In the genomic region with DNA sequence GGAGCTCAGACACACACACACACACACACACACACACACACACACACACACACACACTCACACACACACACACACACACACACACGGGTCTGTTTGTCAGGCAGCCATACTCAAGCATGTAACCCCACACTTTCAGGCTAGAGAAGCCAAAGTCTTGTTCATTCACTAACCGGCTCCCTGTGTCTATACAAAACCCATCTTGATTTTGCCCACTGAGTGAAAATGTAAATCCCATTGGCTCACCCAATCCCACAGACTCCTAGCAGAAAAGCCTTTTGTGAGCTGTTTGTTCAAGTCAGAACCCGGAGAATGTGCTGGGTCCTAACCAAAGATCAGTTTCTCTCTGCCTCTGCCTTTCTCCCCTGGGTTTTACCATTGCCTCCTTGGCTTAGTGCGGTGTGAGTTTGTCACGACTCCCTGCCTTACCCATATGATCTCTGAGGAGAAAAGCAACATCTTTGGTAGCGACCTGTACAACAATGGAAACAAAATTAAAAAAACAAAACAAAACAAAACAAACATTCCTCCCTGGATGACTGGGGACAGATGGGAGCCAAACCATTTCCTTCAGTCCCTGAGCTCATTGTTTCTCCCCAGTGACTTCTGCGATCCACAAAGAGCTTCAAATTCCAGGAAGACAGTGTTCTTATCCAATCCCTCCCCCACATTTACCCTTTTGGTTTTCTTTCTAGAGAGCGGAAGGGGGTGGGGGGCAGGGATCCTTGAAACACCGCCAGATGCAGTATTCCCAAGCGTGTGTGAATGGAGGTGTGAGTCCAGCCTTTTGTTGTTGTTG, we compare ENCODE assay signal across 8 mouse cellular contexts. TPM values are rescaled to one million over a fixed set of nuclear protein-coding genes. Genes with fewer than 3 reads are reported as not detected.
DNase-seq lines count a peak whose midpoint lies in the region; ATAC-seq and TF ChIP-seq lines count a peak whose summit lies in the region.

No protein-coding gene starts in this region.

- no peaks in the 10 kb centered on the region for H3K27me3 ChIP-seq in ES-Bruce4 (ENCODE audit: control insufficient read depth, insufficient read depth, low read length, poor library complexity, severe bottlenecking)
- H3K27me3 ChIP-seq in embryonic facial prominence, embryonic 13.5 days: no peaks in the 10 kb centered on the region
- H3K27me3 ChIP-seq in hindbrain, embryonic 12.5 days: no peaks in the 10 kb centered on the region
- no peaks in the 10 kb centered on the region for H3K27me3 ChIP-seq in lung, postnatal 0 days (replicated peaks; ENCODE audit: insufficient read depth, low read length)

- no peaks in the 10 kb centered on the region for H3K4me1 ChIP-seq in ES-Bruce4 (ENCODE audit: control insufficient read depth, insufficient read depth, low read length)
- peaks cover 10% of the 10 kb centered on the region for H3K4me1 ChIP-seq in embryonic facial prominence, embryonic 13.5 days
- H3K4me1 ChIP-seq in hindbrain, embryonic 12.5 days: peaks cover 4% of the 10 kb centered on the region
- H3K4me1 ChIP-seq in lung, postnatal 0 days (ENCODE audit: insufficient read depth, low read depth, low read length): peaks cover 5% of the 10 kb centered on the region; the same call in 1 of the 2 replicates

- peak overlapping the region; percentile 47 for H3K4me2 ChIP-seq in embryonic facial prominence, embryonic 13.5 days
- peak overlapping the region; percentile 41 for H3K4me2 ChIP-seq in hindbrain, embryonic 12.5 days (replicated peaks)
- H3K4me2 ChIP-seq in lung, postnatal 0 days (replicated peaks; ENCODE audit: low read depth, low read length): peak overlapping the region; percentile 17; the same call in 1 of the 2 replicates

- peak overlapping the region; percentile 62 for H3K4me3 ChIP-seq in ES-Bruce4 (ENCODE audit: low read depth, low read length)
- peak overlapping the region; percentile 20; the same call in 1 of the 2 replicates for H3K4me3 ChIP-seq in embryonic facial prominence, embryonic 13.5 days
- peak overlapping the region; percentile 16; the same call in 1 of the 2 replicates for H3K4me3 ChIP-seq in hindbrain, embryonic 12.5 days
- H3K4me3 ChIP-seq in lung, postnatal 0 days (ENCODE audit: low read depth, low read length): no peak overlapping the region

- intact Hi-C loops in left cerebral cortex, postnatal 10 days (cut with DNase I): no loop called here

- 15% methylated on average over 10 of the region's 10 CpGs for WGBS in embryonic facial prominence, embryonic 13.5 days
- WGBS in hindbrain, embryonic 12.5 days: 13% methylated on average over 10 of the region's 10 CpGs
- WGBS in lung, postnatal 0 days: 15% methylated on average over 10 of the region's 10 CpGs

- no peak for TF ChIP-seq CTCF in ES-Bruce4 (IDR thresholded peaks at IDR 0.05; ENCODE audit: low read depth, low read length)
- TF ChIP-seq CTCF in lung, postnatal 0 days (IDR thresholded peaks at IDR 0.05): no peak

- TF ChIP-seq EP300 in ES-Bruce4 (IDR thresholded peaks at IDR 0.05; ENCODE audit: insufficient read depth, low read depth, low read length): peak; percentile 52; the same call in 1 of the 2 replicates
- TF ChIP-seq EP300 in lung, postnatal 0 days (IDR thresholded peaks at IDR 0.05): peak; percentile 83

- no peak for TF ChIP-seq POLR2A in ES-Bruce4 (IDR thresholded peaks at IDR 0.05; ENCODE audit: insufficient read depth, low read length)

- peak; percentile 76 for DNase-seq in lung, postnatal 0 days (ENCODE audit: low spot score)
- DNase-seq in cerebellum, adult 11-12 months: no peak
- DNase-seq in spleen, postnatal 14 days (ENCODE audit: low spot score in 2 of 2): no peak
- no peak for DNase-seq in left cerebral cortex, postnatal 10 days (ENCODE audit: extremely low spot score in 1 of 2, low spot score in 2 of 2)
- DNase-seq in cerebellum, adult 11 months: no peak

- H3K36me3 ChIP-seq in ES-Bruce4 (ENCODE audit: control insufficient read depth, insufficient read depth, low read length, poor library complexity, severe bottlenecking): no peaks in the 10 kb centered on the region
- no peaks in the 10 kb centered on the region for H3K36me3 ChIP-seq in embryonic facial prominence, embryonic 13.5 days
- H3K36me3 ChIP-seq in hindbrain, embryonic 12.5 days: no peaks in the 10 kb centered on the region
- no peaks in the 10 kb centered on the region for H3K36me3 ChIP-seq in lung, postnatal 0 days (ENCODE audit: insufficient read depth, low read length)

- H3K27ac ChIP-seq in ES-Bruce4 (ENCODE audit: insufficient read depth, low read length): peak overlapping the region; percentile 98
- 0 out of 2 replicates have a peak overlapping the region, but pooled peaks have one; percentile 33 for H3K27ac ChIP-seq in embryonic facial prominence, embryonic 13.5 days
- H3K27ac ChIP-seq in hindbrain, embryonic 12.5 days: peak overlapping the region; percentile 45; the same call in 1 of the 2 replicates
- peak overlapping the region; percentile 57 for H3K27ac ChIP-seq in lung, postnatal 0 days (ENCODE audit: low read length)

- H3K9ac ChIP-seq in ES-Bruce4 (ENCODE audit: low read depth, poor library complexity, severe bottlenecking): peak overlapping the region; percentile 49
- no peak overlapping the region for H3K9ac ChIP-seq in embryonic facial prominence, embryonic 13.5 days
- H3K9ac ChIP-seq in hindbrain, embryonic 12.5 days: no peak overlapping the region
- no peak overlapping the region for H3K9ac ChIP-seq in lung, postnatal 0 days (replicated peaks; ENCODE audit: low read depth)

- ATAC-seq in embryonic facial prominence, embryonic 13.5 days (ENCODE audit: insufficient number of reproducible peaks, insufficient read depth, low FRiP score, low TSS enrichment, low read depth): no peak
- peak; percentile 29; the same call in 1 of the 2 replicates for ATAC-seq in hindbrain, embryonic 12.5 days (ENCODE audit: low FRiP score)
- peak; percentile 84 for ATAC-seq in lung, postnatal 0 days

- H3K9me3 ChIP-seq in ES-Bruce4 (replicated peaks; ENCODE audit: control insufficient read depth, insufficient read depth, low read length, poor library complexity, severe bottlenecking): no peaks in the 10 kb centered on the region
- H3K9me3 ChIP-seq in embryonic facial prominence, embryonic 13.5 days: no peaks in the 10 kb centered on the region
- no peaks in the 10 kb centered on the region for H3K9me3 ChIP-seq in hindbrain, embryonic 12.5 days (replicated peaks)
- no peaks in the 10 kb centered on the region for H3K9me3 ChIP-seq in lung, postnatal 0 days (ENCODE audit: low read length)

RNA-seq across cellular contexts. Expression of a gene that starts 35.6 kb away (rescaled TPM):
- 13.8 and 16.4 TPM in 2 replicates for polyA plus RNA-seq in ES-Bruce4 (2011; ENCODE audit: insufficient read depth, insufficient read length, low read depth, missing spikeins)
- 1.3 TPM in 2 replicates for polyA plus RNA-seq in embryonic facial prominence, embryonic 13.5 days (2015; fragmentation: Nextera tagmentation; extraction: Ambion mirVana)
- 8.3 and 9.1 TPM in 2 replicates for polyA plus RNA-seq in hindbrain, embryonic 12.5 days (2016; fragmentation: Nextera tagmentation; extraction: Ambion mirVana)
- polyA plus RNA-seq in lung, postnatal 0 days (2015; fragmentation: Nextera tagmentation; extraction: Ambion mirVana): 3.3 and 3.6 TPM in 2 replicates
- 10 to 100 TPM; 69.4 to 71.9 TPM for total RNA-seq in left cerebral cortex, postnatal 10 days (2021)

RNA-seq across cellular contexts. Expression of a gene that starts 43.3 kb away (rescaled TPM):
- 18.5 and 24.4 TPM in 2 replicates for polyA plus RNA-seq in ES-Bruce4 (2011; ENCODE audit: insufficient read depth, insufficient read length, low read depth, missing spikeins)
- polyA plus RNA-seq in embryonic facial prominence, embryonic 13.5 days (2015; fragmentation: Nextera tagmentation; extraction: Ambion mirVana): 18.3 and 21.1 TPM in 2 replicates
- polyA plus RNA-seq in hindbrain, embryonic 12.5 days (2016; fragmentation: Nextera tagmentation; extraction: Ambion mirVana): 13.1 and 18.1 TPM in 2 replicates
- 12.8 and 13.5 TPM in 2 replicates for polyA plus RNA-seq in lung, postnatal 0 days (2015; fragmentation: Nextera tagmentation; extraction: Ambion mirVana)
- 100 to 1,000 TPM; 107 to 115 TPM for total RNA-seq in left cerebral cortex, postnatal 10 days (2021)

Comparison
In these comparisons a context has a peak if more than half of its experiments do, and no peak if none do; other contexts are left out.
1. H3K27ac ChIP-seq: peak in every context shown above with its lines; median percentile 98 in ES-Bruce4; 57 in lung, postnatal 0 days; 45 in hindbrain, embryonic 12.5 days; 33 in embryonic facial prominence, embryonic 13.5 days.